Mouse (Mus musculus): Measurements from ENCODE around the gene Barhl1. TPM values are rescaled to one million over a fixed set of nuclear protein-coding genes. Genes with fewer than 3 reads are reported as not detected.

The Barhl1 gene
- polyA plus RNA-seq, 2 experiments: not detected

- no peak for ATAC-seq (ENCODE audit: insufficient read depth)
- no peak for TF ChIP-seq EP300 (IDR thresholded peaks at IDR 0.05; ENCODE audit: low read depth)
- no peak for TF ChIP-seq CTCF (IDR thresholded peaks at IDR 0.05; ENCODE audit: low read depth)
- no peaks in the 10 kb centered on the region; the same call in none of the 2 replicates for H3K36me3 ChIP-seq (replicated peaks; ENCODE audit: control insufficient read depth, insufficient read depth, low read depth)
- H3K9ac ChIP-seq (replicated peaks): no peak overlapping the region
- DNase-seq (ENCODE audit: low read depth in 3 of 3, low spot score in 3 of 3): no peak
- no peak overlapping the region for H3K4me3 ChIP-seq (ENCODE audit: insufficient read depth in 1 of 2, low read depth in 2 of 2, low read length in 2 of 2)
- no peaks in the 10 kb centered on the region for H3K4me1 ChIP-seq (replicated peaks; ENCODE audit: control insufficient read depth in 2 of 2, insufficient read depth in 2 of 2, low read length in 1 of 2)
- no peak overlapping the region for H3K4me2 ChIP-seq (ENCODE audit: low read depth)
- no peaks in the 10 kb centered on the region for H3K9me3 ChIP-seq (ENCODE audit: control insufficient read depth, low read length)
- H3K27me3 ChIP-seq (ENCODE audit: control insufficient read depth, insufficient read depth, low read length): no peaks in the 10 kb centered on the region
- 79% methylated on average over 11 of the region's 11 CpGs for WGBS (ENCODE audit: insufficient replicate concordance)
- H3K27ac ChIP-seq: no peak overlapping the region
Measured at GRCm38 (mm10) chr2:28875554-28875953, 40.9 kb downstream of the Barhl1 start.

- ATAC-seq (ENCODE audit: insufficient read depth): no peak
- WGBS (ENCODE audit: insufficient replicate concordance): 78% methylated on average over 7 of the region's 7 CpGs
- Histone ChIP-seq H3K4me2 (ENCODE audit: low read depth) (no peak overlapping the region), H3K4me3 (ENCODE audit: insufficient read depth in 1 of 2, low read depth in 2 of 2, low read length in 2 of 2) (no peak overlapping the region), H3K27me3 (ENCODE audit: control insufficient read depth, insufficient read depth, low read length) (no peaks in the 10 kb centered on the region), H3K9ac (replicated peaks) (no peak overlapping the region), H3K27ac (no peak overlapping the region), H3K4me1 (replicated peaks; ENCODE audit: control insufficient read depth in 2 of 2, insufficient read depth in 2 of 2, low read length in 1 of 2) (no peaks in the 10 kb centered on the region), H3K36me3 (replicated peaks; ENCODE audit: control insufficient read depth, insufficient read depth, low read depth) (peaks cover 3% of the 10 kb centered on the region; the same call in 1 of the 2 replicates), H3K9me3 (ENCODE audit: control insufficient read depth, low read length) (no peaks in the 10 kb centered on the region)
- no peak for TF ChIP-seq EP300 (IDR thresholded peaks at IDR 0.05; ENCODE audit: low read depth)
- no peak for TF ChIP-seq CTCF (IDR thresholded peaks at IDR 0.05; ENCODE audit: low read depth)
- no peak for DNase-seq (ENCODE audit: low read depth in 3 of 3, low spot score in 3 of 3)
Measured at GRCm38 (mm10) chr2:28867495-28867894, 49.0 kb downstream of the Barhl1 start.

- TF ChIP-seq CTCF (IDR thresholded peaks at IDR 0.05; ENCODE audit: low read depth): 0 out of 2 replicates have a peak, but pooled peaks have one; percentile 12
- no peak for TF ChIP-seq EP300 (IDR thresholded peaks at IDR 0.05; ENCODE audit: low read depth)
- Histone ChIP-seq H3K4me1 (replicated peaks; ENCODE audit: control insufficient read depth in 2 of 2, insufficient read depth in 2 of 2, low read length in 1 of 2) (no peaks in the 10 kb centered on the region), H3K36me3 (replicated peaks; ENCODE audit: control insufficient read depth, insufficient read depth, low read depth) (peaks cover 11% of the 10 kb centered on the region; the same call in 1 of the 2 replicates), H3K9me3 (ENCODE audit: control insufficient read depth, low read length) (no peaks in the 10 kb centered on the region), H3K27ac (no peak overlapping the region), H3K4me2 (ENCODE audit: low read depth) (no peak overlapping the region), H3K9ac (replicated peaks) (no peak overlapping the region), H3K4me3 (ENCODE audit: insufficient read depth in 1 of 2, low read depth in 2 of 2, low read length in 2 of 2) (no peak overlapping the region), H3K27me3 (ENCODE audit: control insufficient read depth, insufficient read depth, low read length) (no peaks in the 10 kb centered on the region)
- DNase-seq (ENCODE audit: low read depth in 3 of 3, low spot score in 3 of 3) (no peak), ATAC-seq (ENCODE audit: insufficient read depth) (no peak)
Measured at GRCm38 (mm10) chr2:28863857-28864256, 52.6 kb downstream of the Barhl1 start.

- 81% methylated on average over 8 of the region's 8 CpGs for WGBS (ENCODE audit: insufficient replicate concordance)
- Histone ChIP-seq H3K36me3 (replicated peaks; ENCODE audit: control insufficient read depth, insufficient read depth, low read depth) (peaks cover 11% of the 10 kb centered on the region), H3K4me1 (replicated peaks; ENCODE audit: control insufficient read depth in 2 of 2, insufficient read depth in 2 of 2, low read length in 1 of 2) (no peaks in the 10 kb centered on the region), H3K27me3 (ENCODE audit: control insufficient read depth, insufficient read depth, low read length) (no peaks in the 10 kb centered on the region), H3K9ac (replicated peaks) (no peak overlapping the region), H3K9me3 (ENCODE audit: control insufficient read depth, low read length) (no peaks in the 10 kb centered on the region), H3K4me2 (ENCODE audit: low read depth) (no peak overlapping the region), H3K27ac (no peak overlapping the region), H3K4me3 (ENCODE audit: insufficient read depth in 1 of 2, low read depth in 2 of 2, low read length in 2 of 2) (no peak overlapping the region)
- DNase-seq (ENCODE audit: low read depth in 3 of 3, low spot score in 3 of 3) (no peak), ATAC-seq (ENCODE audit: insufficient read depth) (no peak)
- no peak for TF ChIP-seq EP300 (IDR thresholded peaks at IDR 0.05; ENCODE audit: low read depth)
Measured at GRCm38 (mm10) chr2:28860678-28861423, 55.6 kb downstream of the Barhl1 start.

GRCm38 (mm10) chr2:28859303-28859702 lies 57.2 kb downstream of the Barhl1 start:
- Histone ChIP-seq H3K27me3 (ENCODE audit: control insufficient read depth, insufficient read depth, low read length) (no peaks in the 10 kb centered on the region), H3K27ac (no peak overlapping the region), H3K4me1 (replicated peaks; ENCODE audit: control insufficient read depth in 2 of 2, insufficient read depth in 2 of 2, low read length in 1 of 2) (no peaks in the 10 kb centered on the region), H3K36me3 (replicated peaks; ENCODE audit: control insufficient read depth, insufficient read depth, low read depth) (peaks cover 11% of the 10 kb centered on the region), H3K4me2 (ENCODE audit: low read depth) (no peak overlapping the region), H3K9me3 (ENCODE audit: control insufficient read depth, low read length) (no peaks in the 10 kb centered on the region), H3K9ac (replicated peaks) (no peak overlapping the region), H3K4me3 (ENCODE audit: insufficient read depth in 1 of 2, low read depth in 2 of 2, low read length in 2 of 2) (no peak overlapping the region)
- ATAC-seq (ENCODE audit: insufficient read depth): no peak
- WGBS (ENCODE audit: insufficient replicate concordance): 68% methylated on average over 4 of the region's 4 CpGs
- no peak for DNase-seq (ENCODE audit: low read depth in 3 of 3, low spot score in 3 of 3)
- TF ChIP-seq EP300 (IDR thresholded peaks at IDR 0.05; ENCODE audit: low read depth) (no peak), CTCF (IDR thresholded peaks at IDR 0.05; ENCODE audit: low read depth) (no peak)

Other genes starting within 250 kb of the Barhl1 start
- gene Spaca9, start 216.9 kb downstream of the Barhl1 start, polyA plus RNA-seq (2012; rRNA removed): 1.3 and 2.2 TPM in 2 replicates
- 2.0 and 2.5 TPM in 2 replicates for gene Spaca9, start 216.9 kb downstream of the Barhl1 start, polyA plus RNA-seq (2014; fragmentation: Nextera tagmentation; extraction: Ambion mirVana)
- gene Ak8, start 216.5 kb downstream of the Barhl1 start, polyA plus RNA-seq (2012; rRNA removed): 0.11 and 0.18 TPM in 2 replicates
- 0.24 and 0.32 TPM in 2 replicates for gene Ak8, start 216.5 kb downstream of the Barhl1 start, polyA plus RNA-seq (2014; fragmentation: Nextera tagmentation; extraction: Ambion mirVana)
- 3.1 and 4.2 TPM in 2 replicates for gene Gtf3c4, start 76.3 kb downstream of the Barhl1 start, polyA plus RNA-seq (2012; rRNA removed)
- 5.6 and 6.1 TPM in 2 replicates for gene Gtf3c4, start 76.3 kb downstream of the Barhl1 start, polyA plus RNA-seq (2014; fragmentation: Nextera tagmentation; extraction: Ambion mirVana)
- 2.6 and 3.5 TPM in 2 replicates for gene Ddx31, start 76.3 kb downstream of the Barhl1 start, polyA plus RNA-seq (2012; rRNA removed)
- 5.0 and 5.7 TPM in 2 replicates for gene Ddx31, start 76.3 kb downstream of the Barhl1 start, polyA plus RNA-seq (2014; fragmentation: Nextera tagmentation; extraction: Ambion mirVana)
- gene Cfap77, start 138.4 kb upstream of the Barhl1 start, polyA plus RNA-seq (2012; rRNA removed): 0.11 and 0.16 TPM in 2 replicates
- 0.21 TPM in 1 of 2 replicates, not detected in the other for gene Cfap77, start 138.4 kb upstream of the Barhl1 start, polyA plus RNA-seq (2014; fragmentation: Nextera tagmentation; extraction: Ambion mirVana)
- gene Ttf1, start 143.6 kb upstream of the Barhl1 start, polyA plus RNA-seq (2012; rRNA removed): 3.0 and 4.5 TPM in 2 replicates
- gene Ttf1, start 143.6 kb upstream of the Barhl1 start, polyA plus RNA-seq (2014; fragmentation: Nextera tagmentation; extraction: Ambion mirVana): 3.6 and 3.9 TPM in 2 replicates
- 2.0 and 2.8 TPM in 2 replicates for gene Setx, start 207.5 kb upstream of the Barhl1 start, polyA plus RNA-seq (2012; rRNA removed)
- 3.4 and 3.9 TPM in 2 replicates for gene Setx, start 207.5 kb upstream of the Barhl1 start, polyA plus RNA-seq (2014; fragmentation: Nextera tagmentation; extraction: Ambion mirVana)